Mouse (Mus musculus): ENCODE measurements around the gene Hoxb7. TPM values are rescaled to one million over a fixed set of nuclear protein-coding genes. Genes with fewer than 3 reads are reported as not detected.

The Hoxb7 gene
- polyA plus RNA-seq, 1 experiment = 1.5 TPM

GRCm38 (mm10) chr11:96301064-96301431, 14.6 kb downstream of the Hoxb7 start:
- peaks cover 77% of the 10 kb centered on the region for H3K27me3 ChIP-seq (ENCODE audit: control insufficient read depth, insufficient read depth, low read length)
- 45% methylated on average over 10 of the region's 10 CpGs for WGBS

GRCm38 (mm10) chr11:96301837-96302236, 15.4 kb downstream of the Hoxb7 start:
- no peak overlapping the region for H3K4me3 ChIP-seq (ENCODE audit: low read depth, low read length)
- H3K27me3 ChIP-seq (ENCODE audit: control insufficient read depth, insufficient read depth, low read length) = peaks cover 73% of the 10 kb centered on the region
- TF ChIP-seq POLR2A (IDR thresholded peaks at IDR 0.05; ENCODE audit: low read depth, low read length) (no peak), CTCF (IDR thresholded peaks at IDR 0.05; ENCODE audit: extremely low read depth, insufficient read length, insufficient replicate concordance, low read depth, low read length) (no peak)
- WGBS = 26% methylated on average over 15 of the region's 15 CpGs
- no peaks in the 10 kb centered on the region for H3K36me3 ChIP-seq (ENCODE audit: control insufficient read depth, insufficient read depth, low read length)
- H3K4me1 ChIP-seq (ENCODE audit: control insufficient read depth, insufficient read depth, insufficient read length, low read length) = peaks cover 4% of the 10 kb centered on the region; the same call in 1 of the 2 replicates
- H3K27ac ChIP-seq (ENCODE audit: insufficient read depth, low read depth, low read length) = no peak overlapping the region

More at GRCm38 (mm10) chr11:96301064-96301431, 14.6 kb downstream of the Hoxb7 start:
- H3K36me3 ChIP-seq (ENCODE audit: control insufficient read depth, insufficient read depth, low read length) = no peaks in the 10 kb centered on the region
- H3K4me1 ChIP-seq (ENCODE audit: control insufficient read depth, insufficient read depth, insufficient read length, low read length) = peaks cover 4% of the 10 kb centered on the region; the same call in 1 of the 2 replicates
- TF ChIP-seq POLR2A (IDR thresholded peaks at IDR 0.05; ENCODE audit: low read depth, low read length) (no peak), CTCF (IDR thresholded peaks at IDR 0.05; ENCODE audit: extremely low read depth, insufficient read length, insufficient replicate concordance, low read depth, low read length) (no peak)
- H3K27ac ChIP-seq (ENCODE audit: insufficient read depth, low read depth, low read length) = no peak overlapping the region
- H3K4me3 ChIP-seq (ENCODE audit: low read depth, low read length) = no peak overlapping the region

GRCm38 (mm10) chr11:96302381-96303150, 16.1 kb downstream of the Hoxb7 start:
- Histone ChIP-seq H3K4me3 (ENCODE audit: low read depth, low read length) (no peak overlapping the region), H3K27ac (ENCODE audit: insufficient read depth, low read depth, low read length) (no peak overlapping the region), H3K27me3 (ENCODE audit: control insufficient read depth, insufficient read depth, low read length) (peaks cover 67% of the 10 kb centered on the region), H3K36me3 (ENCODE audit: control insufficient read depth, insufficient read depth, low read length) (no peaks in the 10 kb centered on the region), H3K4me1 (ENCODE audit: control insufficient read depth, insufficient read depth, insufficient read length, low read length) (peaks cover 4% of the 10 kb centered on the region; the same call in 1 of the 2 replicates)
- TF ChIP-seq CTCF (IDR thresholded peaks at IDR 0.05; ENCODE audit: extremely low read depth, insufficient read length, insufficient replicate concordance, low read depth, low read length) = no peak
- no peak for TF ChIP-seq POLR2A (IDR thresholded peaks at IDR 0.05; ENCODE audit: low read depth, low read length)
- 45% methylated on average over 23 of the region's 23 CpGs for WGBS

GRCm38 (mm10) chr11:96303151-96304099, 17.0 kb downstream of the Hoxb7 start, which contains the start of gene Hoxb5:
Hoxb5 (plus strand) TSS chr11:96303336.
- TF ChIP-seq CTCF (IDR thresholded peaks at IDR 0.05; ENCODE audit: extremely low read depth, insufficient read length, insufficient replicate concordance, low read depth, low read length) = peak; percentile 79
- no peak for TF ChIP-seq POLR2A (IDR thresholded peaks at IDR 0.05; ENCODE audit: low read depth, low read length)
- peak within 1 kb of the TSS; percentile 52 for H3K4me3 ChIP-seq (ENCODE audit: low read depth, low read length)
- WGBS = 10% methylated on average over 69 of the region's 69 CpGs
- peaks cover 62% of the 10 kb centered on the region for H3K27me3 ChIP-seq (ENCODE audit: control insufficient read depth, insufficient read depth, low read length)
- no peaks in the 10 kb centered on the region for H3K36me3 ChIP-seq (ENCODE audit: control insufficient read depth, insufficient read depth, low read length)
- peak within 1 kb of the TSS; percentile 61 for H3K27ac ChIP-seq (ENCODE audit: insufficient read depth, low read depth, low read length)
- peaks cover 4% of the 10 kb centered on the region; the same call in 1 of the 2 replicates for H3K4me1 ChIP-seq (ENCODE audit: control insufficient read depth, insufficient read depth, insufficient read length, low read length)

GRCm38 (mm10) chr11:96304381-96305195, 18.2 kb downstream of the Hoxb7 start:
- TF ChIP-seq CTCF (IDR thresholded peaks at IDR 0.05; ENCODE audit: extremely low read depth, insufficient read length, insufficient replicate concordance, low read depth, low read length) = no peak
- no peak for TF ChIP-seq POLR2A (IDR thresholded peaks at IDR 0.05; ENCODE audit: low read depth, low read length)
- peak overlapping the region; percentile 53 for H3K4me3 ChIP-seq (ENCODE audit: low read depth, low read length)
- H3K27me3 ChIP-seq (ENCODE audit: control insufficient read depth, insufficient read depth, low read length) = peaks cover 53% of the 10 kb centered on the region
- H3K4me1 ChIP-seq (ENCODE audit: control insufficient read depth, insufficient read depth, insufficient read length, low read length) = peaks cover 2% of the 10 kb centered on the region; the same call in 1 of the 2 replicates
- no peaks in the 10 kb centered on the region for H3K36me3 ChIP-seq (ENCODE audit: control insufficient read depth, insufficient read depth, low read length)
- H3K27ac ChIP-seq (ENCODE audit: insufficient read depth, low read depth, low read length) = peak overlapping the region; percentile 43; the same call in 1 of the 2 replicates
- 25% methylated on average over 38 of the region's 38 CpGs for WGBS

- no peak overlapping the region for H3K4me3 ChIP-seq (ENCODE audit: low read depth, low read length)
- 82% methylated on average over 6 of the region's 6 CpGs for WGBS
- H3K27ac ChIP-seq (ENCODE audit: insufficient read depth, low read depth, low read length) = no peak overlapping the region; the same call in 1 of the 2 replicates
- no peak for TF ChIP-seq CTCF (IDR thresholded peaks at IDR 0.05; ENCODE audit: extremely low read depth, insufficient read length, insufficient replicate concordance, low read depth, low read length)
- no peak for TF ChIP-seq POLR2A (IDR thresholded peaks at IDR 0.05; ENCODE audit: low read depth, low read length)
- peaks cover 48% of the 10 kb centered on the region for H3K27me3 ChIP-seq (ENCODE audit: control insufficient read depth, insufficient read depth, low read length)
- H3K36me3 ChIP-seq (ENCODE audit: control insufficient read depth, insufficient read depth, low read length) = no peaks in the 10 kb centered on the region
- H3K4me1 ChIP-seq (ENCODE audit: control insufficient read depth, insufficient read depth, insufficient read length, low read length) = peaks cover under 1% of the 10 kb centered on the region; the same call in 1 of the 2 replicates
These were observed 19.2 kb downstream of the Hoxb7 start for GRCm38 (mm10) chr11:96305505-96306182.
